Mouse (Mus musculus) adrenal gland, postnatal 36 days (tissue): ENCODE data around the gene Prdm16. TPM values are rescaled to one million over a fixed set of nuclear protein-coding genes. Genes with fewer than 3 reads are reported as not detected.

Source experiments
- DNase-seq, 2 experiments: peaks; one replicate each; pipeline ENCODE4 v3.0.0; 2021; ENCODE audit warnings: mixed read lengths in 1 of 2
- total RNA-seq, 2 experiments: library from RNA; stranded (reverse); gene quantifications; 2 replicates each; pipeline ENCODE4 v1.2.3; 2021

The Prdm16 gene
- total RNA-seq, 2 experiments from 2014 or later: 4.2 to 6.4 TPM

GRCm38 (mm10) chr4:154418993-154419392, 217.7 kb downstream of the Prdm16 start:
- DNase-seq: no peak

GRCm38 (mm10) chr4:154418327-154418744, 218.3 kb downstream of the Prdm16 start:
- DNase-seq: no peak

- DNase-seq: no peak
Observed at GRCm38 (mm10) chr4:154416728-154417127, 219.9 kb downstream of the Prdm16 start.

- DNase-seq: no peak
Observed at GRCm38 (mm10) chr4:154414885-154415284, 221.8 kb downstream of the Prdm16 start.

GRCm38 (mm10) chr4:154410559-154410958, 226.1 kb downstream of the Prdm16 start:
- DNase-seq: no peak

- DNase-seq: no peak
Observed at GRCm38 (mm10) chr4:154409841-154410240, 226.8 kb downstream of the Prdm16 start.

- no peak for DNase-seq
Observed at GRCm38 (mm10) chr4:154409237-154409721, 227.4 kb downstream of the Prdm16 start.

GRCm38 (mm10) chr4:154402948-154403347, 233.7 kb downstream of the Prdm16 start:
- no peak for DNase-seq

GRCm38 (mm10) chr4:154401982-154402932, 234.4 kb downstream of the Prdm16 start:
- peak in 1 of 2 experiments; percentile 9 for DNase-seq

GRCm38 (mm10) chr4:154401379-154401778, 235.3 kb downstream of the Prdm16 start:
- no peak for DNase-seq

GRCm38 (mm10) chr4:154400256-154401171, 236.2 kb downstream of the Prdm16 start:
- DNase-seq: no peak

GRCm38 (mm10) chr4:154399634-154400033, 237.0 kb downstream of the Prdm16 start:
- DNase-seq: no peak

GRCm38 (mm10) chr4:154396652-154397301, 239.9 kb downstream of the Prdm16 start:
- no peak for DNase-seq

GRCm38 (mm10) chr4:154394123-154394722, 242.4 kb downstream of the Prdm16 start:
- DNase-seq: no peak

- DNase-seq: peak; percentile 12 to 52
Observed at GRCm38 (mm10) chr4:154393196-154394122, 243.2 kb downstream of the Prdm16 start.

- DNase-seq: peak in 1 of 2 experiments; percentile 8
Observed at GRCm38 (mm10) chr4:154392641-154393040, 244.0 kb downstream of the Prdm16 start.

- DNase-seq: peak in 1 of 2 experiments; percentile 4
Observed at GRCm38 (mm10) chr4:154390333-154391080, 246.2 kb downstream of the Prdm16 start.

GRCm38 (mm10) chr4:154389641-154390040, 247.0 kb downstream of the Prdm16 start:
- no peak for DNase-seq

GRCm38 (mm10) chr4:154386810-154387209, 249.9 kb downstream of the Prdm16 start:
- DNase-seq: no peak
